Mouse (Mus musculus): ENCODE measurements at regions not wholly inside any gene's neighbourhood (a gene's known extent, or its start where the extent isn't known, plus 50 kb on each side); places are given as distances from the start of the nearest gene placed in this dataset.

- H3K9ac ChIP-seq (ENCODE audit: low read depth, low read length), result no peak overlapping the region
- no peaks in the 10 kb centered on the region for H3K36me3 ChIP-seq (ENCODE audit: control insufficient read depth, insufficient read depth, low read length)
- no peaks in the 10 kb centered on the region for H3K27me3 ChIP-seq (ENCODE audit: control insufficient read depth, insufficient read depth, low read length)
- H3K4me3 ChIP-seq (ENCODE audit: insufficient read depth, low read depth, low read length), result no peak overlapping the region
- TF ChIP-seq POLR2A (IDR thresholded peaks at IDR 0.05; ENCODE audit: extremely low read depth, insufficient read depth, low read length) (no peak), CTCF (IDR thresholded peaks at IDR 0.05; ENCODE audit: low read depth, low read length) (no peak)
- no peaks in the 10 kb centered on the region for H3K79me2 ChIP-seq (ENCODE audit: control insufficient read depth, insufficient read depth, low read length)
- no peak for DNase-seq (ENCODE audit: extremely low read depth, low read depth, low spot score)
- no peaks in the 10 kb centered on the region for H3K4me1 ChIP-seq (ENCODE audit: control insufficient read depth, insufficient read depth, low read length)
- WGBS, result 98% methylated on average over 4 of the region's 4 CpGs
- H3K27ac ChIP-seq (replicated peaks; ENCODE audit: insufficient read depth, low read depth, low read length), result no peak overlapping the region
Observed at GRCm38 (mm10) chr10:19432515-19432914, 76.2 kb downstream of the Olig3 start.

- Histone ChIP-seq H3K27ac (replicated peaks; ENCODE audit: insufficient read depth, low read depth, low read length) (no peak overlapping the region), H3K4me1 (ENCODE audit: control insufficient read depth, insufficient read depth, low read length) (no peaks in the 10 kb centered on the region), H3K4me3 (ENCODE audit: insufficient read depth, low read depth, low read length) (no peak overlapping the region), H3K79me2 (ENCODE audit: control insufficient read depth, insufficient read depth, low read length) (no peaks in the 10 kb centered on the region), H3K9ac (ENCODE audit: low read depth, low read length) (no peak overlapping the region), H3K27me3 (ENCODE audit: control insufficient read depth, insufficient read depth, low read length) (no peaks in the 10 kb centered on the region), H3K36me3 (ENCODE audit: control insufficient read depth, insufficient read depth, low read length) (no peaks in the 10 kb centered on the region)
- TF ChIP-seq POLR2A (IDR thresholded peaks at IDR 0.05; ENCODE audit: extremely low read depth, insufficient read depth, low read length) (no peak), CTCF (IDR thresholded peaks at IDR 0.05; ENCODE audit: low read depth, low read length) (no peak)
- 80% methylated on average over 6 of the region's 6 CpGs for WGBS
- DNase-seq (ENCODE audit: extremely low read depth, low read depth, low spot score), result no peak
Observed at GRCm38 (mm10) chr10:19434661-19435060, 78.3 kb downstream of the Olig3 start.

GRCm38 (mm10) chr10:19441807-19442206, 85.5 kb downstream of the Olig3 start:
- WGBS, result 70% methylated on average over 12 of the region's 12 CpGs
- no peak for DNase-seq (ENCODE audit: extremely low read depth, low read depth, low spot score)
- Histone ChIP-seq H3K9ac (ENCODE audit: low read depth, low read length) (no peak overlapping the region), H3K4me3 (ENCODE audit: insufficient read depth, low read depth, low read length) (no peak overlapping the region), H3K36me3 (ENCODE audit: control insufficient read depth, insufficient read depth, low read length) (no peaks in the 10 kb centered on the region), H3K79me2 (ENCODE audit: control insufficient read depth, insufficient read depth, low read length) (no peaks in the 10 kb centered on the region), H3K27ac (replicated peaks; ENCODE audit: insufficient read depth, low read depth, low read length) (no peak overlapping the region), H3K4me1 (ENCODE audit: control insufficient read depth, insufficient read depth, low read length) (peaks cover 3% of the 10 kb centered on the region), H3K27me3 (ENCODE audit: control insufficient read depth, insufficient read depth, low read length) (no peaks in the 10 kb centered on the region)
- no peak for TF ChIP-seq POLR2A (IDR thresholded peaks at IDR 0.05; ENCODE audit: extremely low read depth, insufficient read depth, low read length)

- peak; percentile 79 for DNase-seq (ENCODE audit: extremely low read depth, low read depth, low spot score)
- Histone ChIP-seq H3K9ac (ENCODE audit: low read depth, low read length) (no peak overlapping the region), H3K27me3 (ENCODE audit: control insufficient read depth, insufficient read depth, low read length) (no peaks in the 10 kb centered on the region), H3K4me3 (ENCODE audit: insufficient read depth, low read depth, low read length) (no peak overlapping the region), H3K36me3 (ENCODE audit: control insufficient read depth, insufficient read depth, low read length) (no peaks in the 10 kb centered on the region), H3K4me1 (ENCODE audit: control insufficient read depth, insufficient read depth, low read length) (peaks cover 3% of the 10 kb centered on the region), H3K27ac (replicated peaks; ENCODE audit: insufficient read depth, low read depth, low read length) (no peak overlapping the region), H3K79me2 (ENCODE audit: control insufficient read depth, insufficient read depth, low read length) (no peaks in the 10 kb centered on the region)
- no peak for TF ChIP-seq CTCF (IDR thresholded peaks at IDR 0.05; ENCODE audit: low read depth, low read length)
- no peak for TF ChIP-seq POLR2A (IDR thresholded peaks at IDR 0.05; ENCODE audit: extremely low read depth, insufficient read depth, low read length)
- WGBS, result 11% methylated on average over 8 of the region's 8 CpGs
Observed at GRCm38 (mm10) chr10:19443516-19443915, 87.2 kb downstream of the Olig3 start.

GRCm38 (mm10) chr10:19448838-19449559, 92.7 kb downstream of the Olig3 start:
- 54% methylated on average over 12 of the region's 12 CpGs for WGBS
- Histone ChIP-seq H3K27me3 (ENCODE audit: control insufficient read depth, insufficient read depth, low read length) (0 out of 2 replicates have a peak, but pooled peaks cover under 1% of the 10 kb centered on the region), H3K27ac (replicated peaks; ENCODE audit: insufficient read depth, low read depth, low read length) (no peak overlapping the region), H3K79me2 (ENCODE audit: control insufficient read depth, insufficient read depth, low read length) (no peaks in the 10 kb centered on the region), H3K4me1 (ENCODE audit: control insufficient read depth, insufficient read depth, low read length) (peaks cover 5% of the 10 kb centered on the region; the same call in 1 of the 2 replicates), H3K4me3 (ENCODE audit: insufficient read depth, low read depth, low read length) (no peak overlapping the region), H3K36me3 (ENCODE audit: control insufficient read depth, insufficient read depth, low read length) (no peaks in the 10 kb centered on the region), H3K9ac (ENCODE audit: low read depth, low read length) (no peak overlapping the region)
- no peak for DNase-seq (ENCODE audit: extremely low read depth, low read depth, low spot score)
- no peak for TF ChIP-seq CTCF (IDR thresholded peaks at IDR 0.05; ENCODE audit: low read depth, low read length)
- TF ChIP-seq POLR2A (IDR thresholded peaks at IDR 0.05; ENCODE audit: extremely low read depth, insufficient read depth, low read length), result no peak

GRCm38 (mm10) chr10:19459053-19459452, 102.7 kb downstream of the Olig3 start:
- WGBS, result 86% methylated on average over 11 of the region's 11 CpGs
- DNase-seq (ENCODE audit: extremely low read depth, low read depth, low spot score), result no peak
- TF ChIP-seq CTCF (IDR thresholded peaks at IDR 0.05; ENCODE audit: low read depth, low read length) (no peak), POLR2A (IDR thresholded peaks at IDR 0.05; ENCODE audit: extremely low read depth, insufficient read depth, low read length) (no peak)
- Histone ChIP-seq H3K79me2 (ENCODE audit: control insufficient read depth, insufficient read depth, low read length) (no peaks in the 10 kb centered on the region), H3K4me1 (ENCODE audit: control insufficient read depth, insufficient read depth, low read length) (peaks cover 8% of the 10 kb centered on the region), H3K27ac (replicated peaks; ENCODE audit: insufficient read depth, low read depth, low read length) (no peak overlapping the region), H3K27me3 (ENCODE audit: control insufficient read depth, insufficient read depth, low read length) (0 out of 2 replicates have a peak, but pooled peaks cover 2% of the 10 kb centered on the region), H3K4me3 (ENCODE audit: insufficient read depth, low read depth, low read length) (no peak overlapping the region), H3K36me3 (ENCODE audit: control insufficient read depth, insufficient read depth, low read length) (no peaks in the 10 kb centered on the region), H3K9ac (ENCODE audit: low read depth, low read length) (no peak overlapping the region)
